Mouse (Mus musculus): ENCODE measurements around the gene Atp5d. TPM values are rescaled to one million over a fixed set of nuclear protein-coding genes. Genes with fewer than 3 reads are reported as not detected.

Atp5d gene
- polyA plus RNA-seq, 1 experiment, result 242 TPM

- no peak overlapping the region for H3K27ac ChIP-seq (ENCODE audit: insufficient read depth, low read length)
- no peaks in the 10 kb centered on the region for H3K9me3 ChIP-seq (replicated peaks; ENCODE audit: control insufficient read depth, insufficient read depth, low read length, poor library complexity, severe bottlenecking)
- H3K9ac ChIP-seq (ENCODE audit: low read depth, poor library complexity, severe bottlenecking), result no peak overlapping the region
- peaks cover 12% of the 10 kb centered on the region for H3K4me1 ChIP-seq (ENCODE audit: control insufficient read depth, insufficient read depth, low read length)
- no peak overlapping the region for H3K4me3 ChIP-seq (ENCODE audit: low read depth, low read length)
- no peaks in the 10 kb centered on the region for H3K27me3 ChIP-seq (ENCODE audit: control insufficient read depth, insufficient read depth, low read length, poor library complexity, severe bottlenecking)
- TF ChIP-seq CTCF (IDR thresholded peaks at IDR 0.05; ENCODE audit: low read depth, low read length) (no peak), EP300 (IDR thresholded peaks at IDR 0.05; ENCODE audit: insufficient read depth, low read depth, low read length) (no peak), POLR2A (IDR thresholded peaks at IDR 0.05; ENCODE audit: insufficient read depth, low read length) (no peak)
- peaks cover under 1% of the 10 kb centered on the region; the same call in 1 of the 2 replicates for H3K36me3 ChIP-seq (ENCODE audit: control insufficient read depth, insufficient read depth, low read length, poor library complexity, severe bottlenecking)
Measured at GRCm38 (mm10) chr10:80162243-80162608, 23.8 kb downstream of the Atp5d start.

DNA sequence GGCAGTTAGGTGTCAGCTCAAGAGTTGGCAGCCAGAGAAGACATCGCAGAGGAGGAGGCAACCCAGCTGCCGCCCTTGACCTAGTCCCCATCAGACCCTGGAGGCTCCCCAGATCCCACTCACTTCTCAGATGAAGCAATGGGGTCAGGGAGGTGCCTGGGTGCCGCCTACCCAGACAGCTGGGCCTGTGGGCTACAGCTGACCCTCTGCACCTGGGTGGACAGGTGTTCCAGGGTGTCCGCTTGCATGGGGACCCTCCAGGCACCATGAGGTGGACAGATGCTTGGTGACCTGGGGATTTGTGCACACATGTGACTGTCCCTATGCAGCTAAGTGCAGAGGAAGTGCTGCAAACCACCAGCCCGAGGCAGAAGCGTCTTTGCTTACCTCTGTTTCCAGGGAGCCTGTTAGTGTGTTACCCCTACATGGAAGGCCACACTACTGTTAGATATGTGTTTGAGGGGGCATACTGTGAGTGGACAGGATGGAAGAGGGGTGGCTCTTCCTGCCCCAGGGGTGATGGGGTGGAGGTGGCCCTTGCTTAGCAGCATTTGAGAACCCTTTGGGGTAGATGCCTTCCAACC lies 24.4 kb downstream of the Atp5d start:
- TF ChIP-seq POLR2A (IDR thresholded peaks at IDR 0.05; ENCODE audit: insufficient read depth, low read length) (no peak), CTCF (IDR thresholded peaks at IDR 0.05; ENCODE audit: low read depth, low read length) (no peak), EP300 (IDR thresholded peaks at IDR 0.05; ENCODE audit: insufficient read depth, low read depth, low read length) (no peak)
- no peak overlapping the region for H3K4me3 ChIP-seq (ENCODE audit: low read depth, low read length)
- H3K9me3 ChIP-seq (replicated peaks; ENCODE audit: control insufficient read depth, insufficient read depth, low read length, poor library complexity, severe bottlenecking), result no peaks in the 10 kb centered on the region
- 0 out of 2 replicates have a peak overlapping the region, but pooled peaks have one; percentile 3 for H3K27ac ChIP-seq (ENCODE audit: insufficient read depth, low read length)
- peaks cover 12% of the 10 kb centered on the region for H3K4me1 ChIP-seq (ENCODE audit: control insufficient read depth, insufficient read depth, low read length)
- H3K27me3 ChIP-seq (ENCODE audit: control insufficient read depth, insufficient read depth, low read length, poor library complexity, severe bottlenecking), result no peaks in the 10 kb centered on the region
- no peaks in the 10 kb centered on the region for H3K36me3 ChIP-seq (ENCODE audit: control insufficient read depth, insufficient read depth, low read length, poor library complexity, severe bottlenecking)
- no peak overlapping the region for H3K9ac ChIP-seq (ENCODE audit: low read depth, poor library complexity, severe bottlenecking)

DNA sequence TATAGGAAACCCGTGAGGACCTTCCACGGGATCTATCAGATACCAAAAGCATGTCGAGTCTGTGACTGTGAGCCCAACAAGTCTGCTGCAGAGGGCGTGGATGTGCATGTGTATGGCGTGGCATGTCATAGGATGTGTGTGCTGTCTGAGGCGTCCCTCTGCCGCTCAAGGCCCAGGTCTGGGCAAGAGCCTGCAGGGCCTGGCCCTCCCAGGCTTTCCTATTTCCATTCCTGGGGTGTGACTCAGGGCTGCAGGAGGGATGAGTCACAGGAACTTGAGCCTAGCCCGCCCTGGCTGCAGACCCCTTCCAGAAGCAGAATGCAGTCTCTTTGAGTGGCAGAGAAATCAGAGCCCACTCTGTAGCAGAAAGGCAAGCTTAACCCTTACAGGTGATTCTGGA lies 25.3 kb downstream of the Atp5d start:
- H3K9ac ChIP-seq (ENCODE audit: low read depth, poor library complexity, severe bottlenecking), result no peak overlapping the region
- H3K4me3 ChIP-seq (ENCODE audit: low read depth, low read length), result no peak overlapping the region
- peaks cover 11% of the 10 kb centered on the region for H3K4me1 ChIP-seq (ENCODE audit: control insufficient read depth, insufficient read depth, low read length)
- H3K27ac ChIP-seq (ENCODE audit: insufficient read depth, low read length), result peak overlapping the region; percentile 17; the same call in 1 of the 2 replicates
- no peak for TF ChIP-seq EP300 (IDR thresholded peaks at IDR 0.05; ENCODE audit: insufficient read depth, low read depth, low read length)
- TF ChIP-seq CTCF (IDR thresholded peaks at IDR 0.05; ENCODE audit: low read depth, low read length), result no peak
- no peak for TF ChIP-seq POLR2A (IDR thresholded peaks at IDR 0.05; ENCODE audit: insufficient read depth, low read length)
- no peaks in the 10 kb centered on the region for H3K36me3 ChIP-seq (ENCODE audit: control insufficient read depth, insufficient read depth, low read length, poor library complexity, severe bottlenecking)
- no peaks in the 10 kb centered on the region for H3K9me3 ChIP-seq (replicated peaks; ENCODE audit: control insufficient read depth, insufficient read depth, low read length, poor library complexity, severe bottlenecking)
- H3K27me3 ChIP-seq (ENCODE audit: control insufficient read depth, insufficient read depth, low read length, poor library complexity, severe bottlenecking), result no peaks in the 10 kb centered on the region

- Histone ChIP-seq H3K4me3 (ENCODE audit: low read depth, low read length) (peak overlapping the region; percentile 1; the same call in 1 of the 2 replicates), H3K9ac (ENCODE audit: low read depth, poor library complexity, severe bottlenecking) (no peak overlapping the region), H3K27ac (ENCODE audit: insufficient read depth, low read length) (peak overlapping the region; percentile 2; the same call in 1 of the 2 replicates), H3K4me1 (ENCODE audit: control insufficient read depth, insufficient read depth, low read length) (peaks cover 7% of the 10 kb centered on the region), H3K9me3 (replicated peaks; ENCODE audit: control insufficient read depth, insufficient read depth, low read length, poor library complexity, severe bottlenecking) (no peaks in the 10 kb centered on the region), H3K27me3 (ENCODE audit: control insufficient read depth, insufficient read depth, low read length, poor library complexity, severe bottlenecking) (no peaks in the 10 kb centered on the region), H3K36me3 (ENCODE audit: control insufficient read depth, insufficient read depth, low read length, poor library complexity, severe bottlenecking) (no peaks in the 10 kb centered on the region)
- TF ChIP-seq POLR2A (IDR thresholded peaks at IDR 0.05; ENCODE audit: insufficient read depth, low read length) (no peak), CTCF (IDR thresholded peaks at IDR 0.05; ENCODE audit: low read depth, low read length) (no peak), EP300 (IDR thresholded peaks at IDR 0.05; ENCODE audit: insufficient read depth, low read depth, low read length) (no peak)
Measured at GRCm38 (mm10) chr10:80164161-80164997, 25.9 kb downstream of the Atp5d start.

- Histone ChIP-seq H3K9me3 (replicated peaks; ENCODE audit: control insufficient read depth, insufficient read depth, low read length, poor library complexity, severe bottlenecking) (no peaks in the 10 kb centered on the region), H3K9ac (ENCODE audit: low read depth, poor library complexity, severe bottlenecking) (no peak overlapping the region), H3K4me3 (ENCODE audit: low read depth, low read length) (peak overlapping the region; percentile 1; the same call in 1 of the 2 replicates), H3K36me3 (ENCODE audit: control insufficient read depth, insufficient read depth, low read length, poor library complexity, severe bottlenecking) (peaks cover 4% of the 10 kb centered on the region), H3K4me1 (ENCODE audit: control insufficient read depth, insufficient read depth, low read length) (peaks cover 7% of the 10 kb centered on the region), H3K27ac (ENCODE audit: insufficient read depth, low read length) (no peak overlapping the region), H3K27me3 (ENCODE audit: control insufficient read depth, insufficient read depth, low read length, poor library complexity, severe bottlenecking) (no peaks in the 10 kb centered on the region)
- TF ChIP-seq POLR2A (IDR thresholded peaks at IDR 0.05; ENCODE audit: insufficient read depth, low read length) (no peak), EP300 (IDR thresholded peaks at IDR 0.05; ENCODE audit: insufficient read depth, low read depth, low read length) (peak; percentile 62; the same call in 1 of the 2 replicates), CTCF (IDR thresholded peaks at IDR 0.05; ENCODE audit: low read depth, low read length) (peak; percentile 100)
Measured at GRCm38 (mm10) chr10:80164998-80165344, 26.5 kb downstream of the Atp5d start.
